Mouse (Mus musculus) heart, adult 11 months (tissue): ENCODE data around the gene Hps1.

Source experiments
- DNase-seq: peaks from one replicate; pipeline ENCODE4 v3.0.0; 2022

Hps1 gene

GRCm38 (mm10) chr19:42713770-42714169 lies 66.0 kb downstream of the Hps1 start:
- DNase-seq, result peak; percentile 94
